Mouse (Mus musculus): ENCODE results near the gene Bicdl1.

- TF ChIP-seq CTCF (IDR thresholded peaks at IDR 0.05; ENCODE audit: borderline replicate concordance, control insufficient read depth, extremely low read depth, insufficient read depth, low read length, poor library complexity) (no peak), POLR2A (IDR thresholded peaks at IDR 0.05; ENCODE audit: control insufficient read depth, extremely low read depth, insufficient read depth, low read length, poor library complexity) (no peak)
These were observed 101.7 kb downstream of the Bicdl1 start for GRCm38 (mm10) chr5:115629672-115630071.

Measured in thymus, adult 2 months (tissue).